Mouse (Mus musculus) testis, adult 2 months (tissue): ENCODE measurements around the gene Ikbip.

Source experiments
- CTCF ChIP-seq: fragments of 200-500 bp; IDR thresholded peaks from 2 replicates; pipeline ENCODE4 v1.5.1; 2012; ENCODE audit warnings: low read depth, mild to moderate bottlenecking, inconsistent platforms, low read length, moderate library complexity; ENCODE audit not compliant: control insufficient read depth, insufficient read depth, insufficient replicate concordance
- POLR2A ChIP-seq: fragments of 200-500 bp; IDR thresholded peaks from 2 replicates; pipeline ENCODE4 v1.6.1; 2012; ENCODE audit warnings: low read depth, mild to moderate bottlenecking, inconsistent platforms, low read length, moderate library complexity; ENCODE audit not compliant: control insufficient read depth

GRCm38 (mm10) chr10:91101936-91102335, 19.2 kb downstream of the Ikbip start:
- TF ChIP-seq POLR2A (no peak), CTCF (no peak)
